Mouse (Mus musculus) limb, embryonic 12.5 days (tissue): ENCODE data around the gene Mtf1. TPM values are rescaled to one million over a fixed set of nuclear protein-coding genes. Genes with fewer than 3 reads are reported as not detected.

Experiments used
- ATAC-seq: fragments of 200-750 bp; cut with Nextera tagmentation; 2 replicates; pipeline ENCODE4 v1.8.0; 2017; ENCODE audit warnings: low read depth, moderate TSS enrichment; ENCODE audit not compliant: insufficient number of reproducible peaks, insufficient read depth, low FRiP score, low TSS enrichment
- H3K27ac ChIP-seq: fragments of 300-500 bp; sonication (generic); 2 replicates; pipeline ENCODE4 v1.5.1; 2016; ENCODE audit warnings: mild to moderate bottlenecking, moderate library complexity
- H3K27me3 ChIP-seq: fragments of 300-500 bp; sonication (generic); 2 replicates; pipeline ENCODE4 v1.6.1; 2016; ENCODE audit warnings: mild to moderate bottlenecking, moderate library complexity
- H3K36me3 ChIP-seq: fragments of 300-500 bp; sonication (generic); 2 replicates; pipeline ENCODE4 v1.6.1; 2016; ENCODE audit warnings: mild to moderate bottlenecking, moderate library complexity
- H3K4me1 ChIP-seq: fragments of 300-500 bp; sonication (generic); replicated peaks from 2 replicates; pipeline ENCODE4 v1.6.1; 2016
- H3K4me2 ChIP-seq: fragments of 300-500 bp; sonication (generic); 2 replicates; pipeline ENCODE4 v1.6.1; 2016; ENCODE audit warnings: mild to moderate bottlenecking, moderate library complexity
- H3K4me3 ChIP-seq: fragments of 300-500 bp; sonication (generic); replicated peaks from 2 replicates; pipeline ENCODE4 v1.5.1; 2016; ENCODE audit warnings: mild to moderate bottlenecking
- H3K9ac ChIP-seq: fragments of 300-500 bp; sonication (generic); replicated peaks from 2 replicates; pipeline ENCODE4 v1.6.1; 2016; ENCODE audit warnings: mild to moderate bottlenecking, moderate library complexity
- H3K9me3 ChIP-seq: fragments of 300-500 bp; sonication (generic); 2 replicates; pipeline ENCODE4 v1.6.1; 2016; ENCODE audit warnings: mild to moderate bottlenecking, moderate library complexity
- WGBS: fragments of 180-500 bp; shearing (Covaris S2); methylation state at CpG from one replicate; pipeline ENCODE4 v1.1.7; 2016; 5-methylcytosine and 5-hydroxymethylcytosine counted together
- polyA plus RNA-seq: library from polyadenylated mRNA; unstranded; fragments of >200 nt; fragmentation: Nextera tagmentation; extraction: Ambion mirVana; gene quantifications from 2 replicates; pipeline ENCODE4 v1.2.1, GENCODE M21; 2016

Mtf1 gene
- polyA plus RNA-seq, 1 experiment from 2014 or later, result 15.0 TPM

DNA sequence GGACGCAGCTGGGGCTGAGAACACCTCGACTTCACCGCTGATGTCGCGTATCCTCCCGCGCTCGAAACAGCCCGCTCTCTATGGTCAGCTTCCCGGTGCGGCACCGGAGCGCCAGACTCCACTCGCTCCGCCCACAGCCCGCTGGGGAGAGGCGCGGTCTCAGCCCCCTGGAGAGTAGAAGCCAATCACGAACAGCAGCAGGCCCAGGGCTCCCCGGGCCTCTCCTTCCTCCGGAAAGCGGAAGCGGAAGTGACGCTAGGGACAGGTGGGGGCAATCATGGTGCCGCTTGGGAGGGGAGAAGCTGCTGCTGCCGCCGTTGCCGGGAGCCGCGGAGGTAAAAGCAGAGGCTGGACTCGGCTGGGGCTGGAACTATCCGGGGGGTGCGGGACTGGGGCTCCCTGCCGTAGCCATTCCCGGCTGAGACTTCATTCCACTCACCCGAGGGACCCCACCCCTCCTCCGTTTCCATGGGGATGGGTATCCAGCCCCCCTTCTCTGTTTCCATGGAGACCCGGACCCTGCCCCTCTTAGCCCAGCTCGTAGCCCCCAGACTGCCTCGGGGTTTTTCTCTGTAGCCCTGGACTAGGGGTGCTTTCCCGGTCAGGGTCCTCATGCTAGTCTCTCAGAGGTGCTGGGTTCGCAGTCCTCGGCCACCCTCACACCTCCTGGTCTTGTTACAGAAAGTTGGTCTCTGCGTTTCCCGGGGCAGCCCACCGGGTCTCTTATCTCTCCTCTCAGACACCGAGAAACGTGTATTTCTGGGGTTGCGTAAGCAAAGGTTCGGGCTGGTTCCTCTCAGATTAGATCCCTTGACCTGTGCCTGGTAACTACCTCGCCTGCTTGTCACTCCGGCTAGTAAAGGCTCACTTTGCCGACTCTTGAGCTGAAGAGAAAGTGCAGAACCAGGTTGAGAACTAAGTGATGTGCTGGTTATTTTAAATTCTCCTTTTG, 681 bp downstream of the Mtf1 start:
- no peaks in the 10 kb centered on the region for H3K9me3 ChIP-seq
- no peaks in the 10 kb centered on the region for H3K27me3 ChIP-seq
- H3K4me1 ChIP-seq, result peaks cover 13% of the 10 kb centered on the region
- peak overlapping the region; percentile 83 for H3K4me3 ChIP-seq
- H3K27ac ChIP-seq, result peak overlapping the region; percentile 97
- H3K4me2 ChIP-seq, result peak overlapping the region; percentile 76
- WGBS, result 2% methylated on average over 49 of the region's 53 CpGs
- ATAC-seq, result peak; percentile 99
- H3K9ac ChIP-seq, result peak overlapping the region; percentile 91
- H3K36me3 ChIP-seq, result peaks cover 59% of the 10 kb centered on the region

DNA sequence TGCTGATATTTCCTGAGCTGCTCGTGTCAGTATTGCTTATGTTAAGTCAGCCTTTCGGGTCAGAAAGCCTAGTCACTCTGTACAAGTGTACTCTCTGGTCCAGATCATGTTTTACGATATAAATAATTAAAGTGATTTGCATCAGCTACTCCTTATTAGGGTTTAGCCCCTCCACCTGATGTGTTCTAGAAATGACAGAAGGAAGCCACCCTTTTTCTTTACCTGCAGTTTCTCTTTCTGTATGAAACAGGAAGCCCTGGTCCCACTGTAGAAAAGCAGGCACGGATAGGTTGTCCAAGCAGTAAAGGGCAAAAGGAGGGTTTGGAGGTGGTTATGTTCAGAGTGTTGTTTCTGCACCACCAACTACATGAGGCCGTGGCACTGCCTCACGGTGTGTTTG, 1.5 kb downstream of the Mtf1 start:
- 83% methylated on average over 6 of the region's 6 CpGs for WGBS
- no peak for ATAC-seq
- H3K36me3 ChIP-seq, result peaks cover 59% of the 10 kb centered on the region

GRCm38 (mm10) chr4:124808511-124808910, 6.6 kb downstream of the Mtf1 start:
- ATAC-seq, result no peak
- Histone ChIP-seq H3K4me2 (no peak overlapping the region), H3K9me3 (no peaks in the 10 kb centered on the region), H3K36me3 (peaks cover 62% of the 10 kb centered on the region), H3K4me3 (no peak overlapping the region), H3K9ac (no peak overlapping the region), H3K27ac (no peak overlapping the region), H3K4me1 (peaks cover 2% of the 10 kb centered on the region), H3K27me3 (no peaks in the 10 kb centered on the region)
- 86% methylated on average over 5 of the region's 5 CpGs for WGBS

More for the DNA sequence above, 1.5 kb downstream of the Mtf1 start:
- Histone ChIP-seq H3K27ac (no peak overlapping the region), H3K27me3 (no peaks in the 10 kb centered on the region), H3K4me2 (peak overlapping the region; percentile 76), H3K9ac (peak overlapping the region; percentile 91; the same call in 1 of the 2 replicates), H3K9me3 (no peaks in the 10 kb centered on the region), H3K4me3 (peak overlapping the region; percentile 83), H3K4me1 (peaks cover 13% of the 10 kb centered on the region)

- Histone ChIP-seq H3K4me2 (no peak overlapping the region), H3K4me1 (no peaks in the 10 kb centered on the region), H3K27ac (no peak overlapping the region), H3K4me3 (no peak overlapping the region), H3K9me3 (no peaks in the 10 kb centered on the region), H3K9ac (no peak overlapping the region), H3K27me3 (no peaks in the 10 kb centered on the region), H3K36me3 (peaks cover 62% of the 10 kb centered on the region)
- ATAC-seq, result no peak
- 89% methylated on average over 9 of the region's 9 CpGs for WGBS
Measured at GRCm38 (mm10) chr4:124809136-124809883, 7.4 kb downstream of the Mtf1 start.

DNA sequence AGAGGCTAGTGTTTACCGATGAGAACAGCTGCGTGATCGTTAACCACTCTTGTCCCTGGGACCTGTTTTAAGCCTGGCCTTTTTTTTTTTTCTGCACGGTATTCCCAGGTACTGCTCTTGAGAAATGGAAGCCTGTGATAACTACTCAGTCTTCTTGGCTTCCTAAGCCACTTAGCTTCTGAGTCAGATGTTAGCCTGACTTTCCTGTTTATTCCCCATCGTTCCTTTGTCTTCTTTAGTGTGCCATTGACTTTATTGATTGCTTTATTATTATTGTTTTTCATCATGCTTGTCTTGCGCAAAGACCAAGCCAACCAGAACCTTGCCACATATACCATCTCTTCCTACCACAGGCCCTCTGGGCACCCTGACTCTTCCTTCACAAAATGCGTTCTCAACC, 8.2 kb downstream of the Mtf1 start:
- no peak overlapping the region for H3K27ac ChIP-seq
- H3K4me3 ChIP-seq, result no peak overlapping the region
- no peaks in the 10 kb centered on the region for H3K4me1 ChIP-seq
- H3K4me2 ChIP-seq, result no peak overlapping the region
- no peak for ATAC-seq
- no peak overlapping the region for H3K9ac ChIP-seq
- H3K36me3 ChIP-seq, result peaks cover 56% of the 10 kb centered on the region
- no peaks in the 10 kb centered on the region for H3K9me3 ChIP-seq
- H3K27me3 ChIP-seq, result no peaks in the 10 kb centered on the region
- 83% methylated on average over 7 of the region's 7 CpGs for WGBS

- Histone ChIP-seq H3K4me2 (no peak overlapping the region), H3K4me1 (no peaks in the 10 kb centered on the region), H3K9ac (no peak overlapping the region), H3K4me3 (no peak overlapping the region), H3K27ac (no peak overlapping the region), H3K36me3 (peaks cover 49% of the 10 kb centered on the region), H3K27me3 (no peaks in the 10 kb centered on the region), H3K9me3 (no peaks in the 10 kb centered on the region)
- no peak for ATAC-seq
- WGBS, result 73% methylated on average over 9 of the region's 9 CpGs
Measured at GRCm38 (mm10) chr4:124811347-124811975, 9.6 kb downstream of the Mtf1 start.

GRCm38 (mm10) chr4:124815901-124816300, 14.0 kb downstream of the Mtf1 start:
- Histone ChIP-seq H3K4me1 (0 out of 2 replicates have a peak, but pooled peaks cover 7% of the 10 kb centered on the region), H3K36me3 (peaks cover 30% of the 10 kb centered on the region), H3K9me3 (no peaks in the 10 kb centered on the region), H3K4me3 (no peak overlapping the region), H3K27ac (no peak overlapping the region), H3K4me2 (no peak overlapping the region), H3K27me3 (no peaks in the 10 kb centered on the region), H3K9ac (no peak overlapping the region)
- no peak for ATAC-seq
- 95% methylated on average over 11 of the region's 11 CpGs for WGBS

DNA sequence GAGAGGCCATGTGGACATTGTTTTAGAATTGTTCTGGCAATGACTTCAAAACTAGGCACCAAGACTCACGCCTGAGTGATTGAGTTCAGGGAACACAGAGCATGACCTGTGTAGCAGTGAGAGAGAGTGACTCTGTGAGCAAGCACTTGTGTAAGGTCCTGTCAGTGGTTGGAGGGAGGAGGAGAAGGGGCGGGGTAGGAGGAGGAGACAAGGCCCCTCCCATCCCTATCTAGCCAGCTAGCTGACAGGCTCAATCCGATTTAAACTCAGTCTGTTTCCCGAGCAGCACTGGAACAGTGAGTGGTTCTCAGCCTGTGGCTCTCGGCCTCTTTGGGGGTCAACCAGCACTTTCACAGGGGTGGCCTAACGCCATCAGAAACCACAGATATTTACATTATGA, 15.9 kb downstream of the Mtf1 start:
- H3K4me3 ChIP-seq, result no peak overlapping the region
- no peaks in the 10 kb centered on the region for H3K9me3 ChIP-seq
- no peak for ATAC-seq
- H3K36me3 ChIP-seq, result peaks cover 40% of the 10 kb centered on the region
- H3K27ac ChIP-seq, result no peak overlapping the region
- H3K4me2 ChIP-seq, result no peak overlapping the region
- 0 out of 2 replicates have a peak, but pooled peaks cover 7% of the 10 kb centered on the region for H3K4me1 ChIP-seq
- H3K9ac ChIP-seq, result no peak overlapping the region
- WGBS, result 24% methylated on average over 6 of the region's 6 CpGs
- no peaks in the 10 kb centered on the region for H3K27me3 ChIP-seq

- Histone ChIP-seq H3K4me2 (no peak overlapping the region), H3K36me3 (peaks cover 50% of the 10 kb centered on the region), H3K4me1 (0 out of 2 replicates have a peak, but pooled peaks cover 7% of the 10 kb centered on the region), H3K27me3 (no peaks in the 10 kb centered on the region), H3K27ac (no peak overlapping the region), H3K4me3 (no peak overlapping the region), H3K9me3 (no peaks in the 10 kb centered on the region), H3K9ac (no peak overlapping the region)
- 90% methylated on average over 4 of the region's 4 CpGs for whole genome bisulfite sequencing
- no peak for ATAC-seq
Measured at GRCm38 (mm10) chr4:124818832-124819231, 16.9 kb downstream of the Mtf1 start.

DNA sequence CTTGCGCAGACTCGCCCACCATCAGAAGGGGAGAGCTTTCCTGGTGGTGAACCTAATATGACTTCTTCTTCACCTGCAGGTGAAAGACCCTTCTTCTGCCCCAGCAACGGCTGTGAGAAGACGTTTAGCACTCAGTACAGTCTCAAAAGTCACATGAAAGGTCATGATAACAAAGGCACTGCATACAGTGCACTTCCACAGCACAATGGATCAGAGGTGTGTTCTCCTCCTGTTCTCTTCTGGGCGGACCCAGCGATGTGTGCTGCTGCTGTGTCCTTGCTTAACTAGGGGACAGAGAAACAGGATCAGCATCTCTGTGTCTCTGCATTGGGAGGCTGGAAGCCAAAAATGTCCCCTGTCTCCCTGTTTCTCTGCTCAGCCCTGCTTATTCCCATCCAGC, 23.1 kb downstream of the Mtf1 start:
- H3K4me2 ChIP-seq, result no peak overlapping the region
- no peak for ATAC-seq
- no peak overlapping the region for H3K4me3 ChIP-seq
- H3K27ac ChIP-seq, result no peak overlapping the region
- H3K27me3 ChIP-seq, result no peaks in the 10 kb centered on the region
- no peaks in the 10 kb centered on the region for H3K9me3 ChIP-seq
- H3K36me3 ChIP-seq, result peaks cover 84% of the 10 kb centered on the region
- 89% methylated on average over 6 of the region's 6 CpGs for WGBS
- H3K9ac ChIP-seq, result no peak overlapping the region
- no peaks in the 10 kb centered on the region for H3K4me1 ChIP-seq
